Mouse (Mus musculus): ENCODE measurements around the gene Vsig10.

DNA sequence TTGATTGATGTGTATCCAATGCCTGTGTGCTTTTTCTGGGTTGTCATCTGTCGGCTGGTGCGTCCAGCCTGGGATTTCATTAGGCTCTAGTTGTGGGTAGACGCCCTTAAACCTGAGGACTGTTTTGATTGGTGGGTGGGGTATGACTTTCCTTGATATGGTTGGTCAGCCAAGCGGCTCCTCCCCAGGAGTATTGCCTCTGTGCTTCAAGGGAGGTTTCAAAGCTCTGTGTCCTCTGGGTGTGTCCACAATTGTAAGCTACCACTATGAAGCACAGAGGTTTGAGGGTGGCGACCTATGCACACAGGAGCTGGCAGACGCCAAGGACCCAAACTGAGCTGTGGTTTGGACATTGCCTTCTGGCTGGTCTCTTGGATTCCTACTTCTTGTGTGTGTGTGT lies 26.3 kb upstream of the Vsig10 start:
- TF ChIP-seq POLR2A (IDR thresholded peaks at IDR 0.05; ENCODE audit: low read depth, low read length) (no peak), CTCF (conservative IDR thresholded peaks at IDR 0.05; ENCODE audit: insufficient read depth, insufficient read length, low read depth, low read length) (no peak)
